Mouse (Mus musculus) erythroblast, adult 5-6 weeks (primary cell): ENCODE measurements around the gene Rbms3. TPM values are rescaled to one million over a fixed set of nuclear protein-coding genes. Genes with fewer than 3 reads are reported as not detected.

Source experiments
- ATAC-seq: replicated peaks from 2 replicates; pipeline ENCODE4 v1.8.0; 2016; ENCODE audit warnings: moderate number of reproducible peaks, mild to moderate bottlenecking, moderate TSS enrichment, inconsistent platforms; ENCODE audit not compliant: poor library complexity, low FRiP score, severe bottlenecking
- total RNA-seq, 2 experiments: library from RNA; stranded (forward) in 1 of 2; stranded (reverse) in 1 of 2; fragments of 150-400 nt in 1 of 2; fragments of 200-764, 138-1000 nt in 1 of 2; gene quantifications; 2 replicates each; pipeline versions ENCODE4 v1.2.3 to v1.2.4; 2015 to 2017; ENCODE audit warnings: low replicate concordance in 2 of 2

Gene Rbms3
- total RNA-seq, 2 experiments from 2014 or later = not detected

DNA sequence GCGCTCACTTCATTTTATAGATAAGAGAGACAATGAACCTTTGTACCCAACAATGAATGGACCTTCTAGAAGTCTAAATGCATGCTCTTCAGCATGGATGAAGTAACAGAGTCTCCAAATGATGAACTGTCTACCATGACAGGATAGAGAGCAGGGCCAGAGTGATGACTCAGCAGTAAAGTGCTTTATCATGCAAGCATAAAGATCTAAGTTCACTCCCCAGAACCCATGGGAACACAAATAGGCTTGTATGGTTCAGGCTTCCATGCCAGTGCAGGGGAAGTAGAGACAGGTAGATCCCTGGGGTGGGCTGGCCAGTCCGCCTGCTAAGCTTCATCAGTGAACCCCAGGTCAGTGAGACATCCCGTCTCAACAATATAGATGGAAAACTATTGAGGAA, 489.7 kb downstream of the Rbms3 start:
- no peak for ATAC-seq

GRCm38 (mm10) chr9:117136410-117136809, 493.3 kb downstream of the Rbms3 start:
- ATAC-seq = no peak

DNA sequence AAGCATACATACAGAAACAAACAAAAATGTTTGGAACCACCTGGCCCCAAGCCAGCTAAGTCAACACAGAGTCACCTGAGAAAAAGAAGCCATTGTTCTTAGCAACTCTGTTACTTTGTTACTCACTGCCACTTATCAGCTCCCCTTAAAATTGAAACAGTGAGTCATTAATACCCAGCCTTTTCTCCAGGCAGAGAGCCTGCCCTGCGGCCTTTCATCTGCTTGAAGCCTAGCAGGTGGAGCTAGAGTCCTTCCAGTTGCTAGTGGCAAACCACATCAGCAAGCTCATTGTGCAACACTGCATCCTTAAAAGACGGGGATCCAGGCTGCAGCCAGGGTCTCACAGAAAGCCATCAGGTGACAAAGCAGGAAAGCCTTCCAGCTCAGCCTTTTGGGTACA, 495.7 kb downstream of the Rbms3 start:
- ATAC-seq = no peak

DNA sequence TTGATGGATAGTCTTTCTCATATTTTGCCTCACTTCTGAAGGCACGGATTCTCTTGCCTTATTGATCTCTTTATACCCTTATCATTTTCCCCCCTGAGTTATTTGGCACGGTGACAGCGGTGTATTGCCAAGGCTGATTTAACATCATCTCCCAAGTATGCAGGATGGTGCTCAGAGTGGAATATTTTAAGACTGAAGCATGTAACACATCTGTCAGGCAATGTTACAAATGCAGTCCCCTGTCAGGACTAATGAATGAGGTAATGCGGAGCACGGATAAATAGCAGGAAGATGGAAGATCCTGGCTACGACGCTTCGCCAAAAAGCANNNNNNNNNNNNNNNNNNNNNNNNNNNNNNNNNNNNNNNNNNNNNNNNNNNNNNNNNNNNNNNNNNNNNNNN, 502.9 kb downstream of the Rbms3 start:
- no peak for ATAC-seq

GRCm38 (mm10) chr9:117125844-117126243, 503.9 kb downstream of the Rbms3 start:
- no peak for ATAC-seq

DNA sequence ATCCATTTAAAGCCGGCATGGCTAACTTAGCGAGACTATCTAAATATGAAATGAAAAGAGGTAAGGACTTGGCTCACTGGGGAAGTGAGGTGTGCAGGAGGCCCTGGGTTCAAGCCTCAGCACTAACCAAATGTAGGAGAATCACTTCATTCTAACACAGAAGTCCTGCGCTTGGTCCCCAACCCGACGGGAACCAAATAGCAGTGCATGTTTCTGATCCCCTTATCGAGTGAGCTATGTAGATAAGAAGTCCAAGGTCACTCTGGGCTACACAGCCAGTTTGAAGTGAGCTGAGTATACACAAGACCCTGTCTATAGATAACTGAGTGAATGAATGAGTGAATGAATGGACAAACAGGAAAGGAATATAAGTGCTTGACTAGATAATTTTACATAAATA, 508.1 kb downstream of the Rbms3 start:
- no peak for ATAC-seq

- ATAC-seq = no peak
These were observed 512.5 kb downstream of the Rbms3 start for GRCm38 (mm10) chr9:117117181-117117729.

DNA sequence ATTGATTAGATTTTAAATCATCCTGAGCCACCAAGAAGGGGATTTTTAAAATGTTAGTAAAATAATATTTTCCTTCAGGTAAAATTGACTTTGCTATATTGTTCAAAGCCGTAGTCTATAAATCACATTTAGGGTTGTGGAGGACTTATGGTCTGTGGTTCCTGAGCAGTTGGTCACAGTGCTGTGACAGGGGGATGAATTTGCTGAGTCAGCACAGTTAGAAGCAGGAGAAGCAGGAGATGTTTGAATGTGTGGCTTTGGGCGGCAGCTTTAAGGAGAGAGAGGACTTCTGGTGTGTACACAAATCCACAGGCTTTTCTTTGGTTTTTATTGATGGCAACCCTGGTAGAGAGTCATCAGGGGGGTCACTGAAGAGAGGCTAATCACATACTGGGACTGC, 514.1 kb downstream of the Rbms3 start:
- ATAC-seq = no peak

DNA sequence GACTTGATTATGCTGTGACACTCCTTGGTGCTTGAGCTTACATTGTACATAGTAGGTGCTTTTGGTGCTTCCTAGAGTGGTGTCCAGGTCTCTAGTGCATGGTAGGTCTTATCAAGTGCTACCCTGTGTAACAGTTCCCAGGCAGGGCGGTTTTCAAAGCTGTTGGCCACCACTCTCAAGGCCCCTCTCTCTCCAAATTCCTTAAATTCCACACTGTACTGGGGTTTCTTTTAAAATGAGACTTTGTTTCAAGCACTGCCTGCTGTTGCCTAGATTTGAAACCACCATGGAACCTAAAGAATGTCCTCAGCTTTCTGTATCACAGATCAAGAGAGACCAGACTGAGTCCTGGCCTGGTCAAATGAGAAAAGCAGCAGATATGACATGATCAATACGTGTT, 516.1 kb downstream of the Rbms3 start:
- no peak for ATAC-seq

DNA sequence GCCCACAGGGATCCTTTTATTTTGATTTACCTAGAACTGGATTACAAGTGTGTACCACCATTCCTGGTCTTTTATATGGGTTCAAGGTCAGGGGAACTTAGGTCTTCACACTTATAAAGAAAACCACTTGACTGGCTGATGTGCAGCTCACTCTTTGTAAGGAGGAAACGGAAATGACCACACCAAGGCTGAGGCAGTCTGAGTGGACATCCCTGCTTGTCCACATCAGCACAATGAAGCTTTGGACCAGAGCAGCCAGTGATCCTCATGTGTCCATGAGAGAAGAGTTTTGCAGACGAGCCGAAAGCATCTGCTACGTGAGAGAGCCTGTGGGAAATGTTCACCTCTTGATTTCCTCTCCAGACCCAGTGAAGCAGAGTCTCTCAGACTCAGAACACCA, 521.8 kb downstream of the Rbms3 start:
- ATAC-seq = no peak

- ATAC-seq = no peak
These were observed 527.3 kb downstream of the Rbms3 start for GRCm38 (mm10) chr9:117102198-117102930.

- ATAC-seq = no peak
These were observed 529.5 kb downstream of the Rbms3 start for GRCm38 (mm10) chr9:117100181-117100580.

DNA sequence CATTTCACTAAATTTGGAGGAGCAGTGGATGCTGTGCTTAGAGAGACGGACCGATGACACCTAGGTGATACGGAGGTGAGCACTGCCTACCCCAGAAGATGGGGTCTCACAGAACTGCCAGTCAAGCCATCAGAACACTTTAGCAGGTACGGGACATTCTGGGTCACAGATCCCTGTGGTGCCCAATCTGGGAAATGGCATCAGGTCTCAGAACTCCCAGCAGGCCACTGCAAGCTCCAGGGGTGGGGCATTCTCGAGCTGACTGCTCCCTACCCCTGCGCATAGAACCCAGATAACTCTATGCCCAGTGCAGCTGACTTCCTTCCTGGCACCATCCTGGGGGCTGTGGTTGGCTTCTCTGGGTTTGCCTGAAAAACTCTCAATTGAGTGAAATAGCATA, 536.2 kb downstream of the Rbms3 start:
- no peak for ATAC-seq

DNA sequence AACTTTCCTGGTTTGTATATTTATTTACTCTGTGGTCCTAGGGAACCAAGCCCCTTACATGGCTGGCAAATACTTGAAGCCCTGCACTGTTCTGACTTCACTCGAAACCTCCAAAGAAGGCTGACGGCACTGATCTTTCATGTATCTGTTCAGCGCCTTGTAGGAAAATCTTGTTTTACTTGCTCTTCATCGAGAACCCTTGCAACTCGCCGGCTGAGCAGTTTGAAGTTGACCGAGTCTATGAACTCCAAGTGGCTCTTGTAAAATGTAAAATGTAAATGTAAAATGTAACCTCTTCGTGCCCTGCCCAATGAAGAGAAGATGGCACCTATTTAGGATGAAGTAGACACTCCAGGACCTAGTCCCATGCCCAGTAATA, 537.5 kb downstream of the Rbms3 start:
- no peak for ATAC-seq

- no peak for ATAC-seq
These were observed 538.2 kb downstream of the Rbms3 start for GRCm38 (mm10) chr9:117091253-117092176.

DNA sequence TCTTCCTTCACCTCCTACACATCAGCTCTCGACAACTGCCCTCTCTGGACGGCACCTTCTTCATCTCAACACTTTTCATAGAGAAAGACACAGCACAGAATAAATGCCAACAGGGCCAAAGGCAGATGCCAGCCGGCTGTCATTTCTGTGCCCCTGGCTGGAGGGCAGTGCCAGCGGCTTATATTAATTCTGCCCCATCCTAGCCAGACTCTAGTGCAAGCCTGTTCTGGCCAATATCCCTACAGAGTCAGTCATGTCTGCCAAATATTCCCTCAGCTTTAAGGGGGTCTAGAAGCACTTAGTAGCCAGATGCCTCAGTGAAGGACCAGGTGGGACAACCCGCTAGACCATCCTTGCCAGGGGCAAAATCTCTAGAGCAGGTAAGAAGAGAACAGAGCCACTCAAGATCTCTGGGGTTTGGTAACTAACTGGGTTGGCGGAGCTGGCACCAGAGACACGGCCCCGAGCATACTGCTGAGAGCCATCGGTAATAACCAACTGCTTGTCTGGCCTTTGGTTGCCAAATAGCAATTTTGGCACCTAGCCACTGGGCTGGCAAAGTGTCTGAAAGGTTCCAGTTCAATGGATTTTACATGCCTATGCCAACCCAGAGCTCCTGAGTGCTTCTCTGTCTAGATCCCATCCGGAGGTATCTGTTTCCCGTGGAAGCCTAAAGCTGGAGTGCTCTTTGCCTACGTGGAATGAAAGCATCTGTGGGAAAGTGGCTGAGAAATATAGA, 540.1 kb downstream of the Rbms3 start:
- no peak for ATAC-seq

GRCm38 (mm10) chr9:117088309-117088708, 541.4 kb downstream of the Rbms3 start:
- ATAC-seq = no peak

GRCm38 (mm10) chr9:117085706-117086105, 544.0 kb downstream of the Rbms3 start:
- ATAC-seq = no peak

DNA sequence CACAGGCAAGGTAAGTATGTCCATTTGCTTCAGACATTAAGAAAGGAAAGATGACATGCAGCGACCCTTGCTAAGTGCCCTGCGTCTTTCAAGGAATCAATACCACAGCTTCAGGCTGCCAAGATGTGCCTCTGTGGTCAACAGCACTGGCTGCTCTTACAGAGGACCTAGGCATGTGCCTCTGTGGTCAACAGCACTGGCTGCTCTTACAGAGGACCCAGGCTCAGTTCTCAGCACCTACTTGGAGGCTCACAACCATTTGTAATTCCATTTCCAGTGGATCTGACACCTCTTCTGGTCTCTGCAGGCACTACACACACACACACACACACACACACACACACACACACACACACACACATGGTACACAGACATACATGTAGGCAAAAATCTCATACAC, 545.2 kb downstream of the Rbms3 start:
- ATAC-seq = no peak

GRCm38 (mm10) chr9:117079471-117079870, 550.2 kb downstream of the Rbms3 start:
- ATAC-seq = no peak
